Mouse (Mus musculus): ENCODE measurements around the gene Smurf1.

DNA sequence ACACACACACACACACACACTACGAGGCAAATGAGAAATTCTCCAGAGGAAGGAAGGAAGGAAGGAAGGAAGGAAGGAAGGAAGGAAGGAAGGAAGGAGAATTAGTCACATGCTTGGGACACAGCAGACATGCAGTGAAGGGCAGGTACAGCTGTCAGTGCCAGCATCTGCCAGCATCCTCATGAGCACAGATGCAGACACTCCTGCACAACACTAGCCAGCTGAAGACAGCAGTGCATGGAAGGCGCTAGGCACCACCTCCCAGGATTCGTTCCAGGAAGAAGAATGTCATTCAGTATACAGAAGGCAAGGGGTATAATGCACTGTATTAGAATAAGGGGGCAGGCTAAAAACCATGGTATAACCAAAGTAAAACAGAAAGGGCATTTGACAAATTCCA, 24.7 kb downstream of the Smurf1 start:
- no peak for TF ChIP-seq CTCF (IDR thresholded peaks at IDR 0.05)
- TF ChIP-seq EP300 (IDR thresholded peaks at IDR 0.05), result no peak
